Mouse (Mus musculus) heart, adult 18-20 months (tissue): ENCODE results near the gene Sacm1l. TPM values are rescaled to one million over a fixed set of nuclear protein-coding genes. Genes with fewer than 3 reads are reported as not detected.

Source experiments
- DNase-seq, 2 experiments: peaks; one replicate each; pipeline ENCODE4 v3.0.0; 2021 to 2022; ENCODE audit warnings: mixed read lengths in 1 of 2
- long read RNA-seq, 2 experiments: library from polyadenylated mRNA; stranded (forward); transcript quantifications; one replicate each; pipeline ENCODE4 v2.0.0; 2021
- total RNA-seq, 2 experiments: library from RNA; stranded (reverse); gene quantifications; 2 replicates each; pipeline ENCODE4 v1.2.3; 2021

The Sacm1l gene
- 10 to 100 TPM; 35.2 to 35.4 TPM for total RNA-seq
- long read RNA-seq, experiment 1, transcript Sacm1l-201 (20 exons, 3,558 nt), result major isoform, 39 of 43 reads
- long read RNA-seq, experiment 1, partial matches to known transcripts, result 1 of 43 reads
- long read RNA-seq, experiment 1, other reads (novel, unspliced or antisense), result 3 of 43 reads
- long read RNA-seq, experiment 2, transcript Sacm1l-201 (20 exons, 3,558 nt), result major isoform, 22 of 24 reads
- long read RNA-seq, experiment 2, partial matches to known transcripts, result 0 of 24 reads
- long read RNA-seq, experiment 2, other reads (novel, unspliced or antisense), result 2 of 24 reads

- DNase-seq, result peak; percentile 98 to 100
These were observed at the start of gene Sacm1l for GRCm38 (mm10) chr9:123529392-123530157. TSS of gene Sacm1l (plus strand) at chr9:123529759.

- DNase-seq, result no peak
These were observed 49.7 kb upstream of the Sacm1l start for GRCm38 (mm10) chr9:123479876-123480252.

- DNase-seq, result peak in 1 of 2 experiments; percentile 60
These were observed 49.2 kb upstream of the Sacm1l start for GRCm38 (mm10) chr9:123480253-123480921.

- DNase-seq, result peak in 1 of 2 experiments; percentile 50
These were observed 48.4 kb upstream of the Sacm1l start for GRCm38 (mm10) chr9:123481136-123481535.

- peak in 1 of 2 experiments; percentile 57 for DNase-seq
These were observed 46.0 kb upstream of the Sacm1l start for GRCm38 (mm10) chr9:123483598-123483997.

GRCm38 (mm10) chr9:123484830-123485229, 44.7 kb upstream of the Sacm1l start:
- no peak for DNase-seq

GRCm38 (mm10) chr9:123485561-123485960, 44.0 kb upstream of the Sacm1l start:
- peak in 1 of 2 experiments; percentile 44 for DNase-seq

- DNase-seq, result no peak
These were observed 42.9 kb upstream of the Sacm1l start for GRCm38 (mm10) chr9:123486635-123487034.

- DNase-seq, result peak; percentile 62 to 69
These were observed 40.5 kb upstream of the Sacm1l start for GRCm38 (mm10) chr9:123489073-123489472.

GRCm38 (mm10) chr9:123489727-123490343, 39.7 kb upstream of the Sacm1l start:
- DNase-seq, result peak; percentile 53 to 55

GRCm38 (mm10) chr9:123490930-123491329, 38.6 kb upstream of the Sacm1l start:
- DNase-seq, result peak; percentile 76 to 80

GRCm38 (mm10) chr9:123491917-123492585, 37.5 kb upstream of the Sacm1l start:
- peak; percentile 51 to 70 for DNase-seq

- DNase-seq, result no peak
These were observed 32.9 kb upstream of the Sacm1l start for GRCm38 (mm10) chr9:123496665-123497064.

- DNase-seq, result no peak
These were observed 31.7 kb upstream of the Sacm1l start for GRCm38 (mm10) chr9:123497906-123498305.

- no peak for DNase-seq
These were observed 29.1 kb upstream of the Sacm1l start for GRCm38 (mm10) chr9:123500480-123500879.

- DNase-seq, result no peak
These were observed 26.3 kb upstream of the Sacm1l start for GRCm38 (mm10) chr9:123503171-123503834.

- peak; percentile 68 to 77 for DNase-seq
These were observed 25.2 kb upstream of the Sacm1l start for GRCm38 (mm10) chr9:123504325-123504724.

- DNase-seq, result no peak
These were observed 24.0 kb upstream of the Sacm1l start for GRCm38 (mm10) chr9:123505598-123505997.

- DNase-seq, result no peak
These were observed 23.1 kb upstream of the Sacm1l start for GRCm38 (mm10) chr9:123506270-123507146.

GRCm38 (mm10) chr9:123507380-123507779, 22.2 kb upstream of the Sacm1l start:
- no peak for DNase-seq
